8 mouse cellular contexts compared by ENCODE assay signal in the genomic region with DNA sequence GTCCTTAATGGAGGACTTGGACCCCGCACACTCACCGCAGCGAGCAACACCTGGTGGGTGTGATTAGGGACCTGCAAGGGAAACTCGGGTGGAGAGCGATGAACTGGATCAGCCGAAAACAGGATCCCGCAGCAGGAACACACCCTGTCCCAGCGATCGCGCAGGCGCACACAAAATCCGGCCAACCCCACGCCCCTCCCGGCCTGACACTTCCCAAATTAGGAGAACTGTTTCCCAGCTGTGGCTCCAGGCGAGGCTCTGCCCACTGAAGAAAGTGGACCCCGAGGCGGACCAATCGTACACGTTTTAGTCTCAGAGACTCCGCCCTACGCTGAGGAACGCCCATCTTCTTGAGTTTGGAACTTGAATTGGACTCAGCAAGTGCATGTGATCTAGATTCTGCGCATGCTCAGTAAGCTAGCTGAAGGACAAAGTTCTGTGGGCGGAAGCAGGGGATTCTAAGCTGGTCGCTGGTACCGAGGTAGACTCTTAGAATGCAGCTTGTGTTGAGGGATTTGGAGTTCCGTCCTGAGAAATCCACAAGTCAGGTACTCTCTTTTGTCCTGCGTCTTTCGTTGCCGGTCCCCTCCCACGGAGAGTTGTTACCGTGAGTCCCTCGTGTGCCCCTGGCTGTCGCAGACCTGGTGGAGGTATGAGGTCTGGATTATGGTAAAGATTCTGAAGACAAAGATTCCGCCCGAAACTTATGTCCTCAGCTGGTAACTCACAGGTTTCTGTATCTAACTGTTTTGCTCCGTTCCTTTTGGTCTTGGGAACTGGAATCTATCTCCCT. TPM values are rescaled to one million over a fixed set of nuclear protein-coding genes. Genes with fewer than 3 reads are reported as not detected.
DNase-seq lines count a peak whose midpoint lies in the region; ATAC-seq and TF ChIP-seq lines count a peak whose summit lies in the region.

TSS of gene Rsu1 (minus strand) at position 251 of the 793 bp plus-strand sequence.

- peak within 1 kb of the TSS; percentile 62 for H3K27ac ChIP-seq in MEL (ENCODE audit: control insufficient read depth, low read depth, low read length)
- H3K27ac ChIP-seq in cerebellum, adult 2 months (ENCODE audit: insufficient read depth, low read length): peak within 1 kb of the TSS; percentile 22; the same call in 1 of the 2 replicates
- H3K27ac ChIP-seq in forebrain, postnatal 0 days (ENCODE audit: low read depth, low read length): peak within 1 kb of the TSS; percentile 46; the same call in 1 of the 2 replicates
- peak within 1 kb of the TSS; percentile 54 for H3K27ac ChIP-seq in lung, embryonic 15.5 days

- no peak for TF ChIP-seq CTCF in MEL (IDR thresholded peaks at IDR 0.05 in 2 of 3, conservative IDR thresholded peaks at IDR 0.05 in 1 of 3; ENCODE audit: control insufficient read depth in 1 of 3, insufficient read depth in 1 of 3, low read depth in 2 of 3, low read length in 3 of 3, poor library complexity in 1 of 3, severe bottlenecking in 1 of 3)
- TF ChIP-seq CTCF in cerebellum, adult 2 months (IDR thresholded peaks at IDR 0.05; ENCODE audit: borderline replicate concordance, insufficient read depth, low read depth, low read length): no peak
- TF ChIP-seq CTCF in forebrain, postnatal 0 days (IDR thresholded peaks at IDR 0.05; ENCODE audit: low read depth): peak; percentile 17; the same call in 1 of the 2 replicates

- DNase-seq in MEL (ENCODE audit: low read depth, low spot score): peak; percentile 100
- DNase-seq in cerebellum, adult 2 months: peak; percentile 93 to 96
- peak; percentile 97 for DNase-seq in forebrain, postnatal 0 days
- peak; percentile 96 for DNase-seq in heart, postnatal 4 days
- peak; percentile 98 for DNase-seq in layer of hippocampus, adult 8-10 months (ENCODE audit: low spot score in 2 of 2)
- peak; percentile 98 for DNase-seq in ovary, adult 18-20 months (ENCODE audit: low spot score)
- peak; percentile 97 for DNase-seq in thymus, postnatal 0 days (ENCODE audit: low spot score)

- TF ChIP-seq EP300 in MEL (IDR thresholded peaks at IDR 0.05; ENCODE audit: low read depth in 1 of 2, low read length in 2 of 2): no peak

- H3K36me3 ChIP-seq in MEL (ENCODE audit: control insufficient read depth in 1 of 2, insufficient read depth in 2 of 2, low read length in 2 of 2): peaks cover 0 to 42% of the 10 kb centered on the region in 2 experiments; a peak in 2 of 4 replicates
- no peaks in the 10 kb centered on the region for H3K36me3 ChIP-seq in forebrain, postnatal 0 days (ENCODE audit: insufficient read depth)
- H3K36me3 ChIP-seq in lung, embryonic 15.5 days: peaks cover 5% of the 10 kb centered on the region; the same call in 1 of the 2 replicates

- peak; percentile 99 for ATAC-seq in forebrain, postnatal 0 days
- peak; percentile 100 for ATAC-seq in lung, embryonic 15.5 days (ENCODE audit: borderline replicate concordance, extremely low read depth, low FRiP score, low TSS enrichment)

- H3K27me3 ChIP-seq in MEL (ENCODE audit: control insufficient read depth in 1 of 2, insufficient read depth in 2 of 2, low read length in 2 of 2): no peaks in the 10 kb centered on the region
- no peaks in the 10 kb centered on the region for H3K27me3 ChIP-seq in cerebellum, adult 2 months (ENCODE audit: control insufficient read depth, insufficient read depth, low read length)
- no peaks in the 10 kb centered on the region for H3K27me3 ChIP-seq in forebrain, postnatal 0 days (ENCODE audit: insufficient read depth, low read length)
- H3K27me3 ChIP-seq in lung, embryonic 15.5 days: no peaks in the 10 kb centered on the region

- TF ChIP-seq POLR2A in MEL (IDR thresholded peaks at IDR 0.05; ENCODE audit: control insufficient read depth in 1 of 2, insufficient read depth in 1 of 2, low read depth in 1 of 2, low read length in 2 of 2, poor library complexity in 1 of 2): peak; percentile 50 to 83; a peak in 3 of 4 replicates
- no peak for TF ChIP-seq POLR2A in cerebellum, adult 2 months (IDR thresholded peaks at IDR 0.05; ENCODE audit: borderline replicate concordance, insufficient read depth, low read length)

- H3K4me3 ChIP-seq in MEL (ENCODE audit: control insufficient read depth in 1 of 2, insufficient read depth in 1 of 2, low read depth in 2 of 2, low read length in 2 of 2): peak within 1 kb of the TSS; percentile 83 to 88
- H3K4me3 ChIP-seq in cerebellum, adult 2 months (replicated peaks; ENCODE audit: insufficient read depth, low read depth, low read length): peak within 1 kb of the TSS; percentile 87
- peak within 1 kb of the TSS; percentile 56 for H3K4me3 ChIP-seq in forebrain, postnatal 0 days (ENCODE audit: low read depth, low read length)
- H3K4me3 ChIP-seq in lung, embryonic 15.5 days: peak within 1 kb of the TSS; percentile 64

- peak within 1 kb of the TSS; percentile 71 for H3K9ac ChIP-seq in MEL (ENCODE audit: control insufficient read depth, low read depth, low read length, poor library complexity, severe bottlenecking)
- peak within 1 kb of the TSS; percentile 58 for H3K9ac ChIP-seq in forebrain, postnatal 0 days
- peak within 1 kb of the TSS; percentile 64 for H3K9ac ChIP-seq in lung, embryonic 15.5 days

- no peaks in the 10 kb centered on the region for H3K9me3 ChIP-seq in MEL (replicated peaks; ENCODE audit: insufficient read depth, low read length)
- no peaks in the 10 kb centered on the region for H3K9me3 ChIP-seq in forebrain, postnatal 0 days (ENCODE audit: low read length)
- no peaks in the 10 kb centered on the region for H3K9me3 ChIP-seq in lung, embryonic 15.5 days

- H3K4me1 ChIP-seq in MEL (ENCODE audit: control insufficient read depth in 1 of 2, insufficient read depth in 2 of 2, low read length in 2 of 2): peaks cover 20 to 35% of the 10 kb centered on the region in 2 experiments
- peaks cover 3% of the 10 kb centered on the region for H3K4me1 ChIP-seq in cerebellum, adult 2 months (ENCODE audit: control insufficient read depth, insufficient read depth, low read length)
- H3K4me1 ChIP-seq in forebrain, postnatal 0 days (ENCODE audit: insufficient read depth): peaks cover 6% of the 10 kb centered on the region; the same call in 1 of the 2 replicates
- peaks cover 9% of the 10 kb centered on the region for H3K4me1 ChIP-seq in lung, embryonic 15.5 days

- under 1% methylated on average over 37 of the region's 37 CpGs for WGBS in cerebellum, adult 2 months
- WGBS in forebrain, postnatal 0 days: 1% methylated on average over 37 of the region's 37 CpGs
- under 1% methylated on average over 37 of the region's 37 CpGs for WGBS in lung, embryonic 15.5 days

- peak within 1 kb of the TSS; percentile 80 for H3K4me2 ChIP-seq in forebrain, postnatal 0 days (ENCODE audit: low read depth)
- peak within 1 kb of the TSS; percentile 82 for H3K4me2 ChIP-seq in lung, embryonic 15.5 days

- no peak for TF ChIP-seq RAD21 in MEL (IDR thresholded peaks at IDR 0.05; ENCODE audit: low read depth, low read length)

- H3K79me2 ChIP-seq in MEL (ENCODE audit: control insufficient read depth, insufficient read depth, low read length, poor library complexity): peaks cover 9% of the 10 kb centered on the region

TF ChIP-seq in MEL, 35 proteins besides CTCF, POLR2A, EP300 and RAD21 (continues in another document):
- no peak for TF ChIP-seq POLR2AphosphoS5 (IDR thresholded peaks at IDR 0.05; ENCODE audit: borderline replicate concordance, low read depth, low read length)
- TF ChIP-seq ZC3H11A (IDR thresholded peaks at IDR 0.05; ENCODE audit: low read depth, low read length): no peak
- peak in 1 of 2 experiments; percentile 65; a peak in 3 of 4 replicates for TF ChIP-seq USF2 (IDR thresholded peaks at IDR 0.05; ENCODE audit: borderline replicate concordance in 1 of 2, insufficient read depth in 1 of 2, low read depth in 1 of 2, low read length in 2 of 2)
- TF ChIP-seq MEF2A (IDR thresholded peaks at IDR 0.05; ENCODE audit: extremely low read depth, insufficient replicate concordance, low read depth, low read length, poor library complexity, severe bottlenecking): no peak
- TF ChIP-seq USF1 (IDR thresholded peaks at IDR 0.05; ENCODE audit: low read depth, low read length): peak; percentile 94
- no peak for TF ChIP-seq CHD2 (IDR thresholded peaks at IDR 0.05; ENCODE audit: low read length)
- TF ChIP-seq SIN3A (IDR thresholded peaks at IDR 0.05; ENCODE audit: low read length): peak; percentile 96
- TF ChIP-seq TCF12 (IDR thresholded peaks at IDR 0.05; ENCODE audit: low read depth, low read length): no peak
- 0 out of 2 replicates have a peak, but pooled peaks have one; percentile 38 for TF ChIP-seq ZMIZ1 (IDR thresholded peaks at IDR 0.05; ENCODE audit: low read depth, low read length)
- no peak for TF ChIP-seq ZKSCAN1 (IDR thresholded peaks at IDR 0.05; ENCODE audit: low read depth, low read length)
- TF ChIP-seq ELF1 (IDR thresholded peaks at IDR 0.05; ENCODE audit: low read depth, low read length): peak; percentile 98
- TF ChIP-seq UBTF (IDR thresholded peaks at IDR 0.05; ENCODE audit: borderline replicate concordance, insufficient read depth, low read depth, low read length): no peak
- no peak for TF ChIP-seq GATA1 (IDR thresholded peaks at IDR 0.05; ENCODE audit: low read depth, low read length)
- TF ChIP-seq NRF1 (IDR thresholded peaks at IDR 0.05; ENCODE audit: insufficient read depth, low read depth, low read length, poor library complexity, severe bottlenecking): peak; percentile 76
- peak; percentile 57; the same call in 1 of the 2 replicates for TF ChIP-seq MAX (IDR thresholded peaks at IDR 0.05; ENCODE audit: low read length)
- no peak for TF ChIP-seq GABPA (IDR thresholded peaks at IDR 0.05; ENCODE audit: low read depth, low read length)
- TF ChIP-seq MAFK (IDR thresholded peaks at IDR 0.05; ENCODE audit: borderline replicate concordance, low read depth, low read length): no peak
- peak; percentile 20; the same call in 1 of the 2 replicates for TF ChIP-seq MYC (IDR thresholded peaks at IDR 0.05; ENCODE audit: low read depth, low read length)
- no peak for TF ChIP-seq MXI1 (IDR thresholded peaks at IDR 0.05; ENCODE audit: low read depth, low read length)
- TF ChIP-seq HCFC1 (IDR thresholded peaks at IDR 0.05; ENCODE audit: low read depth, low read length): peak; percentile 93

RNA-seq across cellular contexts. Expression of gene Rsu1, which starts in this region (rescaled TPM):
- total RNA-seq in MEL (2012; rRNA removed): 52.4 and 58.1 TPM in 2 replicates
- polyA plus RNA-seq in MEL (2012; ENCODE audit: insufficient read depth in 1 of 2, insufficient read length in 2 of 2, low read depth in 1 of 2, low replicate concordance in 2 of 2, missing spikeins in 1 of 2): 10 to 100 TPM in 1 of 2 experiments, not detected in 1; 81.9 TPM
- polyA plus RNA-seq in cerebellum, adult 2 months (2012; rRNA removed): 34.3 and 41.3 TPM in 2 replicates
- total RNA-seq in forebrain, postnatal 0 days (2014; rRNA removed): 49.7 and 58.3 TPM in 2 replicates
- polyA plus RNA-seq in forebrain, postnatal 0 days (2015; fragmentation: Nextera tagmentation; extraction: Ambion mirVana): 68.4 and 73.8 TPM in 2 replicates
- total RNA-seq in heart, postnatal 4 days (2021): 100 to 1,000 TPM; 107 to 115 TPM
- total RNA-seq in layer of hippocampus, adult 8-10 months (2022): 10 to 100 TPM; 35.4 to 39.7 (median 38.1) TPM
- 165 and 168 TPM in 2 replicates for polyA plus RNA-seq in lung, embryonic 15.5 days (2015; fragmentation: Nextera tagmentation; extraction: Ambion mirVana)
- 57.6 and 69.2 TPM in 2 replicates for polyA plus RNA-seq in thymus, postnatal 0 days (2015; fragmentation: Nextera tagmentation; extraction: Ambion mirVana)

Comparison
In these comparisons a context has a peak if more than half of its experiments do, and no peak if none do; other contexts are left out.
1. Peak in every context shown above with its lines: DNase-seq, ATAC-seq, H3K4me3 ChIP-seq and H3K27ac ChIP-seq.